Mouse (Mus musculus) fat pad, adult 2 months (tissue): ENCODE measurements at regions not wholly inside any gene's neighbourhood (a gene's known extent, or its start where the extent isn't known, plus 50 kb on each side); places are given as distances from the start of the nearest gene placed in this dataset.
"Not testable (repeated sequence)": the region's sequence is repeated elsewhere in the genome, so short reads cannot be mapped to it uniquely, and the experiment has no call there.

ENCODE experiments used
- DNase-seq: peaks from one replicate; pipeline ENCODE4 v3.0.0-alpha.2; 2011; ENCODE audit warnings: low read depth, low spot score; ENCODE audit errors: extremely low read depth

- DNase-seq: no peak
Observed at GRCm38 (mm10) chr7:36229031-36229430, 426.2 kb upstream of the Zfp507 start.

DNA sequence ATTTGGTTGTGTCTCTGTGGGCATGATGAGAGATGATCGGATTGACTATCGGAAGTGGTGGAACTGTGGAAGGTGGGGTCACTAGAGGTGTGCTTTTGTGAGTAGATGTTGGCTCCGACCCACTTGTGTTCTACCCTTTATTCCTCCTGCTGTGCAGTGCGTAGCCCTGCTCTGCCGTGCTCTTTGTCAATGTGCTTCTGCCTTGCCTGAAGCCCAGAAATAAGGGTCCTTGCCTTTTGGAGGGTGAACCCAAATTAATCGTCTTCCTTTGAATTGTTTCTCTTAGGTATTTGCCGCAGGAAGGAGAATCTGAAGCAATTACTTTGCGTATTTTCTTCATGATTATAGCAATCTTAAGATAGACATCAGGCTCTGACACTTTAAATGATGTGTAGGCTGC lies 421.6 kb upstream of the Zfp507 start:
- DNase-seq: no peak

DNA sequence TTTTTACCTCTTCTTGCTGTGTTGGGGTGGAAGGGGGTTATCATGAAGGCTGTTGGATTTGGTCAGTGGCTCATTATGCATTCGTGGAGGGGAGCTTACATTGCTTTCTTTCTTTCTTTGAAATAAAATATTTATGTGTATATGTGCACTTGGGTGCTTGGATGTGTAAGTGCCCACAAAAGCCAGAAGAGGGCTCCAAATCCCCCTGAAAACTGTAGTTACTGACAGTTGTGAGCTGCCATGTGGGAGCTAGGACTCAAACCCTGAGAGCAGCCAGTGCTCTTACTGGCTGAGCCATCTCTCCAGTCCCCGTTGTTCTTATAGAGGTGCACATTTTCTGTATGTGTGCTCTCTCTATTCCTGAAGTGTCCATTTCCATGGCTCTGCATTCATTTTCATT lies 415.6 kb upstream of the Zfp507 start:
- DNase-seq: no peak

GRCm38 (mm10) chr7:36210034-36210433 lies 407.2 kb upstream of the Zfp507 start:
- no peak for DNase-seq

- no peak for DNase-seq
Observed at GRCm38 (mm10) chr7:36207525-36208260, 404.9 kb upstream of the Zfp507 start.

DNA sequence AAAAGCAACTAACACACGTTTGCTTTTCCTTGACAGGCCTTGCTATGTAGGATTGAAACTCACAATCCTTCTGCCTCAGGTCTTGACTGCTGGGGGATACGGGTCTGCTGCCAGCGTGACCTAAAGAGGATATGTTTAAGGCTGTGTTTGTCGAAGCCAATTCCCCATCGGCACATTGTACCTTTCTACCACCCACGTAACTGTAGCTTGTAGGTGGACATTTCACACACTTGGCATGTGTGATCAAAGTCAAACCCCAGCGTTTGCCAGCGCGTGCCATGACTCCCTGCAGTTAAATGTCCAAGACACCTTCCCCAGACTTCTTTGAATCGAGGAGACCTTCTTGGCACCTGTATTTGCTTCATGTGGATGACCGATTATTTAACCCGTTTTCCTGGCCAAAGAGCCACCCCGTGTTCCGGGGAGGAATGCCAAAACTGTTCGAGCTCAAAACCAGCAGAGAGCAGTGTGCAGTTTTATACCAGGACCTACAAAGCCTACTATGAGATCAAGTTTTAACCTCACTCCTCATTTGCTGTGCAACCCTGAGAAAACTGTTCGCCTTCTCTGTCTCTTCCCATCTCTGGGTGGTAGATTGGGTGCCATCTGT lies 395.4 kb upstream of the Zfp507 start:
- peak; percentile 73 for DNase-seq

- DNase-seq: no peak
Observed at GRCm38 (mm10) chr7:36196154-36196720, 393.4 kb upstream of the Zfp507 start.

GRCm38 (mm10) chr7:36192645-36193044 lies 389.8 kb upstream of the Zfp507 start:
- DNase-seq: no peak

DNA sequence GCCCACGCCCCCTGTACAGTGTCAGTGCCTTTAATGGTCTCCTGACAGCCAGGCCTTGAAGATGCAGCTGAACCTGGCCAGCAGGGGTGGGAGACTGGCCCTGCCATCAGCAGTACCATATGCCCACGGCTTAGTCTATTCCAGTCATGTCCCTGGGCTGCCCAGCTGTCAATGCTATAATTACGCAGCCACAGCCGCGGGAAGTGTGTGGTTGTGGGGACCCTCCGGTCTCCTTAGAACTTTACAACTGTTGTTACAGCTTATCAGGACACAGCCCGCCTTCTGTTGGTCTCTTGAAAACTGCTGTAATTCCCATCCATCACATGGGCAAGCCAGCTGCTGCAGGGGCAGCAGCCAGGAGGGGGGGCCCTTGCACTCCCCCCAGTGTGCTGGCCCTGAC lies 375.1 kb upstream of the Zfp507 start:
- DNase-seq: no peak

DNA sequence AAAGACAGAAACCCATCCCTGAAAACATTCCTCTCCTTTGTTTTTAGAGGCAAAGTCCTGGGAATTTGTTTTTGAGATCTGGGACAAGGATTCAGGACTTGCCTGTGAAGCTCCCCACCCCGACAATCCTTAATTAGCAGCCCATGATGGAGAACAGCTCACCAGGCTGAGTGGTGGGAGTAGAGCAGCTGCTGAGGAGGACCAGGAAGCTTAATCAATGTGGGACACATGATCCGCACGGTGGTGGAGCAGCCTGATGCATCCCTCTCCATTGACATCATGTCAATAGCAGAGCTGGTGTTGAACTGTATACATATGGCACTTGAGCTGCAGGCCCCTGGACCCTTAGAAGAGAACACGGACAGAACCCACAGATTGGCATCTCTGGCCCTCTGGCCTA lies 372.5 kb upstream of the Zfp507 start:
- DNase-seq: no peak

DNA sequence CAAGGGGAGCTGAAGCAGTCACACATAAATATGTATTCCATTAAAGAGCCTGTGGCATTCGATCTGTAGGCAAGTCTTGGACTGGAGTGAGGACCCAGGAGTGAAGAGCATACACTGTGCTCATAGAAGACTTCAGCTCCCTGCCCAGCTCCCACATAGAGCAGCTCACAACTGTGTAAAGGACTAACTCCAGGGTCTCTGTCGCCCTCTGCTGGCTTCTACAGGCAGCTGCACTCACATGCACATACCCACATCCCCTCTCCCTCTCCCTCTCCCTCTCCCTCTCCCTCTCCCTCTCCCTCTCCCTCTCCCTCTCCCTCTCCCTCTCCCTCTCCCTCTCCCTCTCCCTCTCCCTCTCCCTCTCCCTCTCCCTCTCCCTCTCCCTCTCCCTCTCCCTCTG lies 369.7 kb upstream of the Zfp507 start:
- DNase-seq: not testable (repeated sequence)

DNA sequence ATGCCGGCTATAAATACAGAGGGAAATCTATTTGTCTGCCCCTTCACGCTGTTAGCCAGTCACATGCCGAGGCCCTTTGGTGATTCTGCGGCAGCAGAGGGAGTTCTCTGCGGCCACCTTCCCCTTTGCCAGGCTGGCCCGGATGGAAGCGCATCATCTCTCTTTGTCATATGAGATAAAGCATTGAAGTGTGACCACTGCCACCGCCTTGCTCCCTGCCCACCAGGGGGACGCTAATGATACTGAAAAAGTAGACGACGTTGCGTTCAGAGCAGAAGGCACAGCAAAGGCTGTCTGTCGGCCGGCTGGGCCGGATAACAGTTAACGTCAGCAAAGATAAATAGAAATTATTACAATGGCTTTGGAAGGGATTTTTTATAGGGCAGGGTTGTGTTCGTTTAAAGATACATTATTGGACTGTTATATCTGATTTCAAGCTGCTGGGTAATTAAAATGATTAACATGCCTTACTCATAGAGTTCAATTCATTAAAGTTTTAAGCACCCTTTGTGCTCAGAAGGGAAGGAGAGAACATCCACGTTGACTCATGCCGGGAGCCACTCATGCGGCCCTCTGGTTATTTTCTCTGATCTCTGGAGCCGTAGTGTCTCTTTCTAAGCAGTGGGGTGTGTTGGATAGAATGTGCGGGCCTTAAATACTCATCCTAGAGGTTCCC lies 354.6 kb upstream of the Zfp507 start:
- DNase-seq: no peak

DNA sequence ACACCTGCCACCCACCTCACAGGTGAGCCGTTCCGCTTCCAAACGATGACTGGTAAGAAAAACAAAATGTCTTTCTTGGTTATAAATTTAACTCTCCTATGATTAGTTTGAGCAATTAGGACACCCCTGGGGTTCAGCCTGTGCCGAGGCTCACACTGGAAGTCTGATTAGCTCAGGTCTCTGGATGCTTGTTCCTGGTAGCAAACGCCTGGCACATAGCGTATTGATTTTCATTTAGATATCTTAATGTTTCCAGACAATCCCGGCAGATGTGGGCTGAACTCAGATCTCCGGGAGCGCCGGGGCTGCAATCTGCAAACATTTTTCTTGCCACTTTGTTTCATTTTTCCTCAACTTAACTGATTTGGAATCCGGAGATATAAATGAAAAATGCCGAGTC lies 353.8 kb upstream of the Zfp507 start:
- no peak for DNase-seq

GRCm38 (mm10) chr7:36155576-36155975 lies 352.8 kb upstream of the Zfp507 start:
- no peak for DNase-seq

DNA sequence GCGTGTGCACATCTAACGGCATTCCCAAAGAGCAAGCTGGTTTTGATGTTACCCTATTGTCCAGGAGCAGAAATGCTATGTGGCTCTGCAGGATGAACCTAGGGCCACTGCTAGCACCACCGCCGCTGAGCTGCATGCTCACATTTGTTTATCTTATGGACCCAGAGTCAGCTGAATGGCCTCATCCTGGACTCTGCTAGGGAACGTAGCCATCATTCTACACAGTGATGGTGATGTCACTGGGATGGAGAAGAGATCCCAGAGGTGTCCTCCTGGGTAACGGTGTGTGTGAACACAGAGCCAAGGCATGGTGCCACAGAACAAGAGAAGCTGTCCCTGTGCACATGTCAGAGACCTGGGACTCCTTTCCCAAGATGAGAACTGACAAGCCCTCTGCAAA lies 352.4 kb upstream of the Zfp507 start:
- no peak for DNase-seq

DNA sequence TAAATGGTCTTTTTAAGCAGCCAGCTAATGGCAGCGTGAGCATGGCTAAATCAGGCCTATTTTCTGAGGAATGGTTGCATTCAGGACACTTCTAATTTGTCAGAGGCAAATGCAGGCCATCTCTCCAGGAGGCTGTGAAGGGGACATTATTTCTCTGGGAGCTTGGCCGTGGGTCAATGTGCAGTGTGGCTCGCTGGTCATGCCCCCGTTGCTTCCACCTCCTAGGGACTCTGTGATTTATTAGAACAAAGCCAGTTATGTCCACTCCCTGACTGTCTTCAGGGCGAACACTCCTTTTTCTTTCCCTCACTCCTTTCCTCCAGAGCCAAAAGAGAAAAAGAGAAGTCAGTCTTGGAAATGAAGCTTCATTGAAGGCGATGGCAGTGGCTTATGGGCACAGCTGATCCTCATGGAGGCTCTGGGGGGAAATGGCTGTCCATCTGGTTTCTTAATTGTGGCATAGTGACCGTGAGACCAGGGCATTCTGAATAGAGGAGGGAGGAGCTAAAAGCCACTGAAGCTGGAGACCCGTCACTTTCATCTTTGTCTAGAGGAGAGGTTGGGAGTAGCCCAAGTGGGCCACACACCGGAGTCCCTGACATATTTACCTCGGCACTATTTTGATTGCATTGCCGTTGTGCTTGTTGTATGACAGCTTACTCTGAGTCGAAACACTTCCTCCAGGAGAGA lies 348.2 kb upstream of the Zfp507 start:
- no peak for DNase-seq

DNA sequence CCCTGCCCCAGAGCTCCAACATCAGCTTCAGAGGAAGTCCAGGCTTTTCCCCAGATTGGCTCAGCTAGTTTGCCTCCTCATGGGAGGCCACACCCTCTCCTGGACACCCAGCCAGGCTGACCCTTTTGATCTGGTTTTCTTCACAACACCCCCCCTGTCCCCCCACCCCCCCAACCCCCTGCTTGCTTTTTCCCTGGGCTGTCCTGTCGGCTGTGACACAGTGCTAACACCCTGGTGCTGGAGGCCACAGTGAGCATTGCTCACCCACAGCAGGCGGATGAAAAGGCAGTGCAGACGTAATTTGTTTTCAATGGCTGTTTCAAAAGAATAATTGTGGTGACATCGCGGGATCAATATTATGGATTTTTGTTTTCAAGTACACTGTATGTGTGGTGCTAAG lies 333.8 kb upstream of the Zfp507 start:
- DNase-seq: no peak

DNA sequence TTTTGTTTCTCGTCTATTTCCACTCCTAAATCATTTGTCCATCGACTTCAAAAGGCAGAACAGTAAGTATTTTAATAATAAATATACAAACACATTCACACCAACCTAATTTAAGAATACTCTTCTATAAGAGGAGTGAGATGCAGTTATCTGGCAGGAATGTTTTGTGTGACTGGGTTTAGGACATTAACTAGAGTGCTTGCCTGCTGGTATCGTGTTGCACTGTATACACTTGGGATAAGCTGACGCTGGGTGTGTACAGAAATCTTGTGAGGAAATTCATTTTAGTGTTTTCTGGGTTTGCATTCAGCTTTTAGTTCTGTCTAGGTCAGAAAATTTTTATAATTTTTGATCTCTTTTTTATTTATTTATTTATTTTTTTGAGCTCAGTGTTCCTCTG lies 331.8 kb upstream of the Zfp507 start:
- no peak for DNase-seq

DNA sequence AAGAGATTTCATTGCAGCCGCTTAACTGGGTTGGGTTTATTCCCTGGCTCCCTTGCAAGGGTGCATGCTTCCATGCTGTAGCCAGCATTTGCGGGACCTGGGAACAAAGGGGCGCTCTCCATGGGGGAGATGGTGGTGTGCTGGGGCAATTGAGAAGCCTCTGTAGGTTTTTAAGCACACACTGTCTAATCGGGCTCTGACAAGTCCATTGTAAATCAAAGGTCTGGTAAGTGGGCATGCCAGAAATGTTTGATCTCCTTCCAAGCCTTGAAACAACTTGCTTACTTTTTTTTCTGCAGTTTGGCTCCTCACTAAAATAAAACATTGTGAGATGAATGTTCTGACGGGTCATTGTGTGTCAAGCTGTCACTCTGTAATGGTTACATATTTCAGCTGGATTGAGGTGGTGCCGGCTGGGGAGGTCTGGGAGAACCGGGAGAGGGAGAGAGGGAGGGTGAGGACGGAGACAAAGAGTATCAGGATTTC lies 330.9 kb upstream of the Zfp507 start:
- DNase-seq: no peak

GRCm38 (mm10) chr7:36133026-36133425 lies 330.2 kb upstream of the Zfp507 start:
- no peak for DNase-seq

DNA sequence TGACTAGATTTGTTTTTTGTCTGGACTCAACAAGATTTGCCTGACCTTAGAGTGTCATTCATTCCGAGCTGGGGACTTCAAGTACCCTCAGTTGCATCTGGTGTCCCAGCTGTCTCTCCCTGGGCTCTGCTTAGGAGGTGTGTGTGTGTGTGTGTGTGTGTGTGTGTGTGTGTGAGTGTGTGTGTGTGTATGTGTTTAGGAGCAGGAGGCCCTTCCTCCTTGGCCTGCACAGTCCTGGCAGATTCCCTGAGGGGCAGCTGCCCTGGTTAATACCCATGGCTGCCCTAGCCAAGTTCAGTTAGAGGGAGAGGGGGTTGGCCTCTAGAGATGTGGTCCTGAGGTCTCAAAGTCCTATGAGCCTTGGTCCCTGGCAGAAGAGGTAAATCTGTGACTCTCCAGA lies 329.8 kb upstream of the Zfp507 start:
- DNase-seq: no peak
